Mouse (Mus musculus) hindbrain, embryonic 15.5 days (tissue): ENCODE data around the gene Gm42906. TPM values are rescaled to one million over a fixed set of nuclear protein-coding genes. Genes with fewer than 3 reads are reported as not detected.

Experiments used
- ATAC-seq: fragments of 200-750 bp; cut with Nextera tagmentation; 2 replicates; pipeline ENCODE4 v1.8.0; 2017; ENCODE audit warnings: low read depth, moderate number of reproducible peaks, moderate TSS enrichment; ENCODE audit not compliant: low FRiP score
- H3K27ac ChIP-seq: fragments of 300-500 bp; sonication (generic); replicated peaks from 2 replicates; pipeline ENCODE4 v1.5.1; 2015; ENCODE audit warnings: mild to moderate bottlenecking, inconsistent platforms
- H3K27me3 ChIP-seq: fragments of 300-500 bp; sonication (generic); 2 replicates; pipeline ENCODE4 v1.6.1; 2015; ENCODE audit warnings: control low read depth, inconsistent platforms
- H3K36me3 ChIP-seq: fragments of 300-500 bp; sonication (generic); 2 replicates; pipeline ENCODE4 v1.6.1; 2015; ENCODE audit warnings: control low read depth, inconsistent platforms
- H3K4me1 ChIP-seq: fragments of 300-500 bp; sonication (generic); replicated peaks from 2 replicates; pipeline ENCODE4 v1.6.1; 2015; ENCODE audit warnings: control low read depth, inconsistent platforms
- H3K4me2 ChIP-seq: fragments of 300-500 bp; sonication (generic); 2 replicates; pipeline ENCODE4 v1.6.1; 2015; ENCODE audit warnings: moderate library complexity, mild to moderate bottlenecking, inconsistent platforms
- H3K4me3 ChIP-seq: fragments of 300-500 bp; sonication (generic); 2 replicates; pipeline ENCODE4 v1.5.1; 2015; ENCODE audit warnings: mild to moderate bottlenecking, inconsistent platforms
- H3K9ac ChIP-seq: fragments of 300-500 bp; sonication (generic); 2 replicates; pipeline ENCODE4 v1.6.1; 2015; ENCODE audit warnings: inconsistent platforms
- H3K9me3 ChIP-seq: fragments of 300-500 bp; sonication (generic); 2 replicates; pipeline ENCODE4 v1.6.1; 2016; ENCODE audit warnings: control low read depth, inconsistent platforms
- WGBS: fragments of 180-500 bp; shearing (Covaris S2); methylation state at CpG from one replicate; pipeline ENCODE4 v1.1.7; 2015; 5-methylcytosine and 5-hydroxymethylcytosine counted together
- polyA plus RNA-seq: library from polyadenylated mRNA; unstranded; fragments of >200 nt; fragmentation: Nextera tagmentation; extraction: Ambion mirVana; gene quantifications from 2 replicates; pipeline ENCODE4 v1.2.1, GENCODE M21; 2015

Gene Gm42906
- polyA plus RNA-seq, 1 experiment from 2014 or later, result not detected

DNA sequence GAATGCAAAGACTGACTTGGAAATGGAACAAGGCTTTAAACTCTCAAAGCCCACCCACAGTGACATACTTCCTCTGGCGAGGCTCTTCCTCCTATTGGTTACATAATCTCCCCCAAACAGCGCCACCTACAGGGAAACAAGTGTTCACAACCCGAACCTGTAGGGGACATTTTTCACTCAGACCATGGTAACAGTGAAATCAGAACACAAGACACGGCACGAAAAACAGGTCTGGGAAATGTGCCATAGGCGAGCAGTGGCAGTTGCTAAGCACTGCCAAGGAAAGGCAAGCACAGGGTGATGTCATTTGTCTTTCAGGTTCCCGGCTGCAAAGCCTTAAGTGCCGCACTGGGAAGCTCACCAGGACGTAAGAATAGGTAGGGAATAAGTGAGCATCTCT, 276.4 kb downstream of the Gm42906 start:
- Histone ChIP-seq H3K9me3 (no peaks in the 10 kb centered on the region), H3K4me2 (no peak overlapping the region), H3K36me3 (no peaks in the 10 kb centered on the region), H3K4me3 (no peak overlapping the region), H3K27ac (no peak overlapping the region), H3K9ac (no peak overlapping the region), H3K4me1 (peaks cover 12% of the 10 kb centered on the region; the same call in 1 of the 2 replicates), H3K27me3 (no peaks in the 10 kb centered on the region)
- no peak for ATAC-seq
- 73% methylated on average over 9 of the region's 9 CpGs for WGBS

DNA sequence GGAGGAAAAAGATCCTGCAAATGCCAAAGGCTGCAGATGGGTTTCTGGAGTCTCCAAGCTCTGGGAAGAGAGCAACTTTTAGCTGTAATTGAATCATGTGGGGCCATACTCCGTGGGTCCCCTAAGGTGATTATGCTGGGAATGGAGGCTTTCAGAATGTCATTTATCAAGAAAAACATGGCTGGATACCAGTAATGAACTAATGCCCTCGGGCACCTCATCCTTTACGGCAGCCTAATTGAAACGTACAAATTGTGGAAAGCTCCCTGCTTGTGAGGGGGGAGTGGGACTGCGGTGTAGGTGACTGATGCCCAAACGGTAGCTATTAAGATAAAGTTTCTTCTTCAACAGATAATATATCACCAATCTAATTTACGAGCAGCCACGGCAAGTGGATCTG, 278.5 kb downstream of the Gm42906 start:
- 43% methylated on average over 8 of the region's 8 CpGs for WGBS
- ATAC-seq, result peak; percentile 65; the same call in 1 of the 2 replicates

DNA sequence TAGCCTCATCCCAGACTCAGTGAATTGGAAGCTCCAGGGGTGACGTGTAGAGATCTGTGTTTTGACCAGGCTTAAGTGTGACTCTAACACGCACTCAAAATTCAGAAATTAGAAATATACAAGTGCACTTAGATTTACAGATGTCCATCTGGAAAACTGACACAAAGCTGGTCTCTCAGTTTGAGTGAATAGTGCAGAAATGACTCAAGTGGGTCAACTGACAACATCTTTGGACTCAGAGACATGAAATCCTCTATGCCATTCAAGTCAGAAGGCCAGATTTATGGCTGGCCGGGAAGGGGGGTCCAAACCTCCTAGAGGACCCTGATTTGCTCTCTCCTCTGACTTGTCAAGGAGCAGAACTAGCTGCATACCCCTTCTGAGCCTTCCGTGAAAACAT, 279.9 kb downstream of the Gm42906 start:
- Histone ChIP-seq H3K9ac (no peak overlapping the region), H3K27me3 (no peaks in the 10 kb centered on the region), H3K4me3 (no peak overlapping the region), H3K9me3 (no peaks in the 10 kb centered on the region), H3K27ac (no peak overlapping the region), H3K4me1 (peaks cover 15% of the 10 kb centered on the region), H3K36me3 (no peaks in the 10 kb centered on the region), H3K4me2 (no peak overlapping the region)
- no peak for ATAC-seq
- 96% methylated on average over 4 of the region's 4 CpGs for WGBS

More for the DNA sequence above, 278.5 kb downstream of the Gm42906 start:
- no peak overlapping the region for H3K4me2 ChIP-seq
- 0 out of 2 replicates have a peak, but pooled peaks cover 7% of the 10 kb centered on the region for H3K4me1 ChIP-seq
- H3K36me3 ChIP-seq, result no peaks in the 10 kb centered on the region
- H3K27ac ChIP-seq, result no peak overlapping the region
- H3K9me3 ChIP-seq, result no peaks in the 10 kb centered on the region
- no peaks in the 10 kb centered on the region for H3K27me3 ChIP-seq
- no peak overlapping the region for H3K4me3 ChIP-seq
- H3K9ac ChIP-seq, result no peak overlapping the region

DNA sequence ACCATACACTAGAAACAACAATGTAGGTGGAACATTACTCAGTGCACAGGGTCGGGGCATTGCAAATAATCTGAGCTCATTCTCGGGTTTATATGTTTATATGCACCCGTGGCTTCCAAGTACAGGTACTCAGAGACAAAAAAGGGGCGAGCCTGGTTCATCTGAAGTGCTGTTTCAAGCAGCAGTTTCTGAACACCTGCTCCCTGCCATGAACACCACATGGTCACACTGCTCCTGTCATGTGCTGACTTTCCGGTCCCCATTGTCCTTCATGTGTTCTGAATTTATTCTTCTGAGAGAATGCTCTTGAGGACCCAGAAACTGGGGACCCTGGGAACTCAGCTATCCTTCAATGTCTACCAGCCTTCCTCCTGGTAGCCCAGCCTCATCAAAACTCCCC, 282.2 kb downstream of the Gm42906 start:
- Histone ChIP-seq H3K4me1 (peaks cover 28% of the 10 kb centered on the region), H3K27ac (no peak overlapping the region), H3K4me2 (no peak overlapping the region), H3K9ac (no peak overlapping the region), H3K27me3 (no peaks in the 10 kb centered on the region), H3K4me3 (no peak overlapping the region), H3K36me3 (no peaks in the 10 kb centered on the region), H3K9me3 (no peaks in the 10 kb centered on the region)
- no peak for ATAC-seq
- WGBS, result 70% methylated on average over 5 of the region's 5 CpGs

DNA sequence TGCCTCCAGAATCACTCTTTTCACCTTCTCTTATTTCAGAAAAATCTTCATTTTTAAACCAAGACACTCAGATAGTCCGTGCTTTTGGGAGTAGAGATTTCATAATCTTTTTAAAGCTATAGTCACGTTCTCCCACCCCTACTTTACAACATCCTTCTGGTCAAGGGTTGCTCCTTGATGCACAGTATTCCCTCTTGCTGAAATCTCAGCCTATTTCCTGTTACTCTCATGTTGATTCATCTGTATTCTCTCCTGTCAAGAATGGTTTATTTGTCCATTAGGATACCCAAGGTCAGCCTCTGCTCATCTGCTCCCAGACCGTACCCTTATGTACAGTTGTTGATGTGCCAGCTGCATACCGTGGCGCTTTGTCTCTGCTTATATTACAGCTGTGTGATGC, 284.0 kb downstream of the Gm42906 start:
- H3K4me1 ChIP-seq, result peaks cover 20% of the 10 kb centered on the region
- H3K4me2 ChIP-seq, result no peak overlapping the region
- no peak overlapping the region for H3K27ac ChIP-seq
- 80% methylated on average over 5 of the region's 5 CpGs for WGBS
- no peaks in the 10 kb centered on the region for H3K36me3 ChIP-seq
- H3K9me3 ChIP-seq, result no peaks in the 10 kb centered on the region
- no peak for ATAC-seq
- H3K9ac ChIP-seq, result no peak overlapping the region
- H3K27me3 ChIP-seq, result no peaks in the 10 kb centered on the region
- H3K4me3 ChIP-seq, result no peak overlapping the region

DNA sequence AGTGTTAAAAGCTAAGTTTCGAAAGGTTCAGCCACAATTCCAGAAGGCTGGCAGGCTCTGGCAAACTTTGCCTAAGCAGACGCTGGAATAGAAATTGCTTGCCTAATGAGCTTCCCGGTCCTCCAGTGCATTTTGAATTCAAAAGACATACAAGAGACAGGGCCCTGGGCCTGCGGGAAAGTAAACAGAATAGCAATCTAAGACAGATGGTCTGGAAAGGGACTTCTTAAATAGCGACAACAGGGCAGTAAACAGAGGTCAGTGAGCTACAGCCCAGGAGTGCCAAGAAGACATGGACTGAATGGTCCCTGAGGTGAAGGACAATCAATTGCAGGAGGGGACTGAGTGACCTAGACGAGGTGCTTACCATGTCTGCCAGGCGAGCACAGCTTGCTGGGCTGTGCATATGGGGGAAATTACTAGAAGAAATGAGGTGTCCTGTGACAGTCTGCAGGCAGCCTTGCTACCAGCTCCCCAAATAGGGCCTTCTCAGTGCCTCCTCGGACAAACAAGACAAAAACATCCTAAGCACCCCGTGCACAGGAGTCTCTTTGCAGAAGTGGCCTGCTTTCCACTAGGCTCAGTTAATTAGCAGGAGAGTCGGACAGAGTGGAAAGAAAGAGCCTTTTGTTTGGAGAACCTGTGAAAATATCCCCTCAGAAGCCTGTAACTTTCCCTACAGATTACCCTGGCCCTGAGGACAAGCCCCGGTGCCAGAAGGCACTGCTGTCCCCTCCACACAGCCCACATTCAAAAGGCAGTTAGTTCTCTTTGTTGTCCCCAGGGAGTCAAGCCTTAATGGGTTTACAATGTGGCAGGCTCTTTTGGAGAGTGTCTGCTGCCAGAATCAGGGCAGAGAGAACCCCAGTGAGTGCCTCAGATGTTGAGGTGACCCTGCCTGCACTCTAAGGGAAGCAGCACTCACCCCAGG, 285.0 kb downstream of the Gm42906 start:
- no peaks in the 10 kb centered on the region for H3K27me3 ChIP-seq
- ATAC-seq, result peak; percentile 62; the same call in 1 of the 2 replicates
- H3K4me2 ChIP-seq, result no peak overlapping the region
- no peaks in the 10 kb centered on the region for H3K36me3 ChIP-seq
- H3K9me3 ChIP-seq, result no peaks in the 10 kb centered on the region
- 11% methylated on average over 11 of the region's 11 CpGs for WGBS
- no peak overlapping the region for H3K4me3 ChIP-seq
- H3K9ac ChIP-seq, result no peak overlapping the region
- H3K27ac ChIP-seq, result peak overlapping the region; percentile 68
- H3K4me1 ChIP-seq, result peaks cover 20% of the 10 kb centered on the region

DNA sequence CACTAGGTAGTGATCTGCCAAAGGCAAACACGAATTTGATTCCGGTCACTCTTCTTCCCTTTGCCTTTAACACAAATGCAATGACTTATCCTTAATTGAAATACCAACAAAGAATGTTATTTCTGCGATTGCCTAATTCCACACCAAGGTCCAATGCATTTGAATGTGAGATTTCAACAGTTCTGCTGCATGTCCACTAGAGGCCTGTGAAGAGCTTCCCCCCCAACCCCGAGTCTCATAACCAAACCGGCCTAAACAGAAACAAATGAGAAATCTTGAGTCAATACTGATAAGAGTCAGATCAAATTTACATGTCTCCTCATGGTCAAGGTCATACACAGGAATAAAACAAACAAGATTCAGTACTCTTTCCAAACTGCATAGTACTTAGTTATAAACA, 285.7 kb downstream of the Gm42906 start:
- Histone ChIP-seq H3K27me3 (no peaks in the 10 kb centered on the region), H3K4me3 (no peak overlapping the region), H3K4me1 (peaks cover 20% of the 10 kb centered on the region), H3K9ac (no peak overlapping the region), H3K36me3 (no peaks in the 10 kb centered on the region), H3K27ac (no peak overlapping the region; the same call in 1 of the 2 replicates), H3K9me3 (no peaks in the 10 kb centered on the region), H3K4me2 (no peak overlapping the region)
- ATAC-seq, result peak; percentile 62; the same call in 1 of the 2 replicates
- 46% methylated on average over 5 of the region's 5 CpGs for whole genome bisulfite sequencing

DNA sequence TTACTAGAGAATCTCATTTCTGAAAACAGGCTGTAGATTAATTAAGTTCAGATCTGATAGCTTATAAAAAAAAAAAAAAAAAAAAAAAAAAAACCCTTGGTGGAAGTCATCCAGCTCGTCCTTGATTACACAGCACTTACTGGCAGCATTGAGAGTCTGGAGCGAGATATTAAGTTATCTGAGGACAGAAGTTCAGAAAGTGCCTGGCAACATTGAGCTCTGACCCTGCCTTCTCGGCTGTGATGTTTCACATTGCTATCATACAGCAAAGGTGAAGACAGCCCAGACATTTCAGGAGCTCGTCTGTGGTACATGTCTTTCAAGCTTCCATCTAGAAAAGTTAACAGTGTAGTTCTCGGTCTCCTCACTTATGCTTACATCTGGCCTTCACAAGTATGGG, 290.1 kb downstream of the Gm42906 start:
- H3K9me3 ChIP-seq, result no peaks in the 10 kb centered on the region
- no peak overlapping the region for H3K27ac ChIP-seq
- WGBS, result 87% methylated on average over 5 of the region's 5 CpGs
- no peak overlapping the region for H3K9ac ChIP-seq
- no peaks in the 10 kb centered on the region for H3K36me3 ChIP-seq
- no peak overlapping the region for H3K4me3 ChIP-seq
- no peak for ATAC-seq
- H3K27me3 ChIP-seq, result no peaks in the 10 kb centered on the region
- peaks cover 11% of the 10 kb centered on the region for H3K4me1 ChIP-seq
- H3K4me2 ChIP-seq, result no peak overlapping the region

DNA sequence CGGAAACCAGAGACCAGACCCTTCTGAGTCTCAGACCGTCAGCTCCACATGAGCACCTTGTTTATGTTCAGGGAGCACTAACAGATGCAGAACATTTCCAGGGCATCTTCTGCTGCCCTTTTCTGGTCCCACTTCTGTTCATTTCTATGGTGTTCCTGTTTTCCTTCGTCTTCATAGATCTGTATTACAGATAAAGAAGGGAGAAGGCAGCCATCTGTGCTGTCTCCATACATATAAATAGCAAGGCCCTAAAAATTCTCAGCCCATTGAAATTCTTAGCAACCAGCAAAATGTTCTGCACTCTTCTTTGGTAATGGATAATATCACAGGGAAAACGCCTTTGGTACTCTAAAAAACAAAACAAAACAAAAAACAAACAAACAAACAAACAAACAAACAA, 290.7 kb downstream of the Gm42906 start:
- 85% methylated on average over 4 of the region's 4 CpGs for WGBS
- no peak for ATAC-seq
- Histone ChIP-seq H3K36me3 (no peaks in the 10 kb centered on the region), H3K27ac (no peak overlapping the region), H3K4me1 (peaks cover 6% of the 10 kb centered on the region; the same call in 1 of the 2 replicates), H3K4me2 (no peak overlapping the region), H3K4me3 (no peak overlapping the region), H3K9ac (no peak overlapping the region), H3K9me3 (no peaks in the 10 kb centered on the region), H3K27me3 (no peaks in the 10 kb centered on the region)

DNA sequence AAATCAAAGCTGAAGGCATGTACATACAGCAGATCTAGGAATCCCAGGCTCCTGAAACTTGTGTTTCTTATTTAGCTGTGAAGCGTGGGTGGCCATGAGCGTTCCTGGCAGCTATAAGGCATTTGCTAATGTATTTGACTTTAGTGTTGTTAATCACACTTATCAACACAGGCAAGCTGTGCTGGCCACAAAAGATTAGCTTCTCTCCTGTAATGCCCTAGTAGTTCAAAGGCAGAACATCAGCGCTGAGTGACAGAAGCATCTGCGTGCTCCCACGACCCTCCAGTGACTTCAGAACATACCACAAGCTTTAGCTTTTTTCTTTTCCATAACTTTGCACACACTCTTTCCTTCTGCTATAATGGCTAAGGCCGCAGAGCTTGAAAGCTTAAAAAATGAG, 292.0 kb downstream of the Gm42906 start:
- ATAC-seq, result no peak
- Histone ChIP-seq H3K9me3 (no peaks in the 10 kb centered on the region), H3K27me3 (no peaks in the 10 kb centered on the region), H3K36me3 (no peaks in the 10 kb centered on the region), H3K27ac (no peak overlapping the region), H3K4me2 (no peak overlapping the region), H3K9ac (no peak overlapping the region), H3K4me1 (no peaks in the 10 kb centered on the region), H3K4me3 (no peak overlapping the region)
- 65% methylated on average over 6 of the region's 6 CpGs for WGBS

DNA sequence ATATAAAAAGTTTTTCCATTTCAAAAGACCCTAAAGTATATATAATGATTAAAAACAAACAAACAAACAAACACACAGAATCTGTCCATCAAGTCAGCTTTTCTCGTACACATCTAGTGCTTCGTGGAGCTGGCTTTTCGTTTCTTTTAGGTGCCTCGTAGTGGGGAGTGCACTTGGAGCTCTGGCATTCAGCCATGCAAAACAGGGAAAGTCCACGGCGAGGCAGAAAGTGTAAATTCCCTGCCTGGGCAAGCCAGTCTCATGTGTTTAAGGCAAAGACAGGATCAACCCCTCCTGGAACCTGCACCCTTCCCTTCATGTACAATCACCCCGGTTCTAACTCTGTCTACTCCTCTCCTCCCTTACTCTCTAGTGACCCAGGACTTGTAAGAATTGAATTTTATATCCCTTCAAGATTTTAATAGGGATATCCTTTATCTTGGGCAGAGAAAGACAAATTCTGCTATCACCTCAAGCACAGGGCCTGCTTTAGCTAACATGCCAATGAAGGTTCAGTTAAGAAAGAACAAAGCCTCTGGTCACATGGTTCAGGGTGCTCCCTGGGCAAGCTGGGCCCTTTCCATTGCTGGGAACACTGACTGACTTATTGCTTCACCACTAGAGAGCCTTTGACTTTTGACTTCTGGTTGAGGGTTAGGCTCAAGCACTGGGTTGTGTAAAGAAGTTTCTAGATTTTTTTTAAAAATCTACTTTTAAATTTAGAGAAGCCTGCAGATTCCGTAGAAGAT, 292.7 kb downstream of the Gm42906 start:
- WGBS, result 78% methylated on average over 8 of the region's 8 CpGs
- H3K36me3 ChIP-seq, result no peaks in the 10 kb centered on the region
- H3K9me3 ChIP-seq, result no peaks in the 10 kb centered on the region
- H3K4me3 ChIP-seq, result no peak overlapping the region
- H3K4me2 ChIP-seq, result no peak overlapping the region
- H3K9ac ChIP-seq, result no peak overlapping the region
- no peak overlapping the region for H3K27ac ChIP-seq
- ATAC-seq, result no peak
- no peaks in the 10 kb centered on the region for H3K27me3 ChIP-seq
- no peaks in the 10 kb centered on the region for H3K4me1 ChIP-seq

DNA sequence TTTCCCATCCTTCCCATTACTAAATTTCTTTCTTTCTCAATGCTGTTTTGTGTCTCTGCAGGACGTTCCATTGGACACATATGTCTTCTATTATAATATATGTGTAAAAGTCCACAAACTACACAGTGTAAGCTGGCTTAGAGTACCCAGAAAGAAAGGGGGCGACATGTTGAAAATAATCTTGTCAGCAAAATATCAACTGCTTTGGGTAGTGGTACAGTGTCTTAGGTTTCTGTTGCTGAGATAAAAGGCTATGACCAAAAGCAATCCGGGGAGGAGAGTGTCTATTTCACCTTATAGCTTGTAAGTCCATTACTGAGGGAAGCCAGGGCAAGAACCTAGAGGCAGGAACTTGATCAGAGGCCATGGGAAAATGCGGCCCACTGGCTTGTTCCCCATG, 293.8 kb downstream of the Gm42906 start:
- Histone ChIP-seq H3K9me3 (no peaks in the 10 kb centered on the region), H3K36me3 (no peaks in the 10 kb centered on the region), H3K27ac (no peak overlapping the region), H3K4me1 (no peaks in the 10 kb centered on the region), H3K4me2 (no peak overlapping the region), H3K27me3 (no peaks in the 10 kb centered on the region), H3K9ac (no peak overlapping the region), H3K4me3 (no peak overlapping the region)
- 92% methylated on average over 4 of the region's 4 CpGs for WGBS
- ATAC-seq, result no peak
